23 mouse cellular contexts compared by ENCODE assay signal in the genomic region with DNA sequence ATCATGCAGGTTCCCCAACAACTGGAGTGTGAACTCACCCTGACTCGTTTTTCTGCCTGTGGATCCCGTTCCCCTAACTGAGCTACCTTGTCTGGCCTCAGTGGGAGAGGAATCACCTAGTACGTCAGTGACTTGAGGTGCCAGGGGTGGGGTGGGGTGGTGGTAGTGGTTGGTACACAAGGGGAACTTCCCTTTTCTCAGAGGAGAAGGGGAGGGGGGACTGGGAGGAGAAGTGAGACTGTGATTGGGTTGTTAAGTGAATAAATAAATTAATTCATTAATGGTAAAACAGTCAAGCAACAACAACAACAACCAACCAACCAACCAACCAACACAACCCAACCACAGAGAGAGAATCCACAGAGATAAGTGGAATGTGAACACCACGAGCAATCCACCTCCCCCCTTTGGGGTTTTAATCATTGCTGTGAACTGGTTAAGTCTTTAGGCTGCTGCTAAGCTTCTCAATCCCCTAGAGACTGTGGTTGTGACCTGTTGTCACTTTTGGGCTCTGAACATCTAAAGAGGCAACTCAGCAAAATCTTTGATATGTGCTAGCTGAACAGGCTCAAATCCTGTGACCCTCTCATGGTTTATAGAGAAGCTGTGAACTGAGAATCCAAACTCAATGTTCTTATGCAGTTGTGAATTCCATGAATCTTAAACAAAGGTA.
DNase-seq lines count a peak whose midpoint lies in the region; ATAC-seq and TF ChIP-seq lines count a peak whose summit lies in the region.
"Had no signal": no experiment of that assay in that cellular context is flagged by ENCODE, and none has a peak within 500 bp of the region (broad histone marks: within the 10 kb centered on the region; RNA-seq: fewer than 3 reads in every experiment).

No protein-coding gene starts in this region.

- peak overlapping the region; percentile 42 for H3K4me3 ChIP-seq in testis, adult 2 months (ENCODE audit: control insufficient read depth, low read depth, low read length)
- no peak overlapping the region for H3K4me3 ChIP-seq in layer of hippocampus, adult 2 months
- H3K4me3 ChIP-seq: embryonic facial prominence, embryonic 12.5 days; erythroblast, embryonic 14.5 days; forebrain, embryonic 13.5 days; heart, embryonic 10.5 days; hindbrain, embryonic 12.5 days; lung, embryonic 15.5 days; megakaryocyte, embryonic 14.5 days; midbrain, embryonic 15.5 days had no signal

- H3K36me3 ChIP-seq in testis, adult 2 months (ENCODE audit: control insufficient read depth, insufficient read depth, low read length), result no peaks in the 10 kb centered on the region
- H3K36me3 ChIP-seq: embryonic facial prominence, embryonic 12.5 days; G1E; heart, embryonic 10.5 days; hindbrain, embryonic 12.5 days; lung, embryonic 15.5 days; midbrain, embryonic 15.5 days had no signal

- DNase-seq in testis, postnatal 10 days (ENCODE audit: low spot score), result no peak
- no peak for DNase-seq in embryo, embryonic 10.5 days (ENCODE audit: low spot score)
- DNase-seq in left cerebral cortex, adult 18-20 months (ENCODE audit: low spot score in 2 of 2), result no peak
- DNase-seq in layer of hippocampus, adult 2 months (ENCODE audit: low spot score in 2 of 2), result no peak
- DNase-seq: adrenal gland, adult 2 months; cerebellum, adult 2 months; gastrocnemius, postnatal 10 days; kidney, adult 9 months; layer of hippocampus, adult 9-11 months; right cerebral cortex, postnatal 25 days had no signal

- H3K4me1 ChIP-seq in testis, adult 2 months (ENCODE audit: control insufficient read depth, insufficient read depth, low read length), result peaks cover 4% of the 10 kb centered on the region
- H3K4me1 ChIP-seq: embryonic facial prominence, embryonic 12.5 days; forebrain, embryonic 13.5 days; heart, embryonic 10.5 days; hindbrain, embryonic 12.5 days; midbrain, embryonic 15.5 days had no signal

- TF ChIP-seq POLR2A in testis, adult 2 months (IDR thresholded peaks at IDR 0.05; ENCODE audit: control insufficient read depth, low read depth, low read length), result no peak

- TF ChIP-seq CTCF in testis, adult 2 months (IDR thresholded peaks at IDR 0.05; ENCODE audit: control insufficient read depth, insufficient read depth, insufficient replicate concordance, low read depth, low read length), result no peak
- no peak for TF ChIP-seq CTCF in layer of hippocampus, adult 2 months (conservative IDR thresholded peaks at IDR 0.05)

- peak; percentile 100 for ATAC-seq in granulocyte monocyte progenitor cell, adult 5-6 weeks (replicated peaks; ENCODE audit: poor library complexity, severe bottlenecking)
- peak; percentile 93 for ATAC-seq in neutrophil, adult 5-6 weeks (ENCODE audit: extremely low read depth, insufficient number of reproducible peaks, low FRiP score, poor library complexity, severe bottlenecking)
- ATAC-seq: CD4-positive, CD25-positive, alpha-beta regulatory T cell, adult 4 months; forebrain, embryonic 13.5 days; midbrain, embryonic 15.5 days had no signal

- H3K27me3 ChIP-seq in testis, adult 2 months (ENCODE audit: control insufficient read depth, insufficient read depth, low read length), result no peaks in the 10 kb centered on the region
- H3K27me3 ChIP-seq: embryonic facial prominence, embryonic 12.5 days; forebrain, embryonic 13.5 days; hindbrain, embryonic 12.5 days; lung, embryonic 15.5 days; megakaryocyte, embryonic 14.5 days; midbrain, embryonic 15.5 days had no signal

- H3K27ac ChIP-seq in testis, adult 2 months (ENCODE audit: control insufficient read depth, insufficient read depth, low read depth, low read length), result no peak overlapping the region
- H3K27ac ChIP-seq in layer of hippocampus, adult 2 months, result no peak overlapping the region
- H3K27ac ChIP-seq: embryonic facial prominence, embryonic 12.5 days; forebrain, embryonic 13.5 days; heart, embryonic 10.5 days; hindbrain, embryonic 12.5 days; lung, embryonic 15.5 days; midbrain, embryonic 15.5 days had no signal
